Mouse (Mus musculus) E14TG2a.4 (cell line): ENCODE data around the gene Htr2c.
A peak's percentile ranks its signal among the peaks of the same experiment; 100 is the strongest.

Experiments
- CTCF ChIP-seq: conservative IDR thresholded peaks from 2 replicates; pipeline ENCODE4 v1.5.1; 2014; ENCODE audit warnings: low read length
- NANOG ChIP-seq: IDR thresholded peaks from 2 replicates; pipeline ENCODE4 v1.6.1; 2014; ENCODE audit warnings: borderline replicate concordance, low read length, mixed read lengths
- POU5F1 ChIP-seq: IDR thresholded peaks from 2 replicates; pipeline ENCODE4 v1.6.1; 2014; ENCODE audit warnings: low read length, borderline replicate concordance

GRCm38 (mm10) chrX:146979931-146980330 is 17.6 kb downstream of the Htr2c start:
- TF ChIP-seq CTCF (peak; percentile 43), POU5F1 (no peak), NANOG (no peak)
